Mouse (Mus musculus) naive thymus-derived CD4-positive, alpha-beta T cell, adult 2 months (primary cell): ENCODE measurements around the gene Dnmbp.
A peak's percentile ranks its signal among the peaks of the same experiment; 100 is the strongest.

Experiments
- DNase-seq: peaks from one replicate; pipeline ENCODE4 v3.0.0-alpha.2; 2011; ENCODE audit warnings: low read depth

Dnmbp gene

DNA sequence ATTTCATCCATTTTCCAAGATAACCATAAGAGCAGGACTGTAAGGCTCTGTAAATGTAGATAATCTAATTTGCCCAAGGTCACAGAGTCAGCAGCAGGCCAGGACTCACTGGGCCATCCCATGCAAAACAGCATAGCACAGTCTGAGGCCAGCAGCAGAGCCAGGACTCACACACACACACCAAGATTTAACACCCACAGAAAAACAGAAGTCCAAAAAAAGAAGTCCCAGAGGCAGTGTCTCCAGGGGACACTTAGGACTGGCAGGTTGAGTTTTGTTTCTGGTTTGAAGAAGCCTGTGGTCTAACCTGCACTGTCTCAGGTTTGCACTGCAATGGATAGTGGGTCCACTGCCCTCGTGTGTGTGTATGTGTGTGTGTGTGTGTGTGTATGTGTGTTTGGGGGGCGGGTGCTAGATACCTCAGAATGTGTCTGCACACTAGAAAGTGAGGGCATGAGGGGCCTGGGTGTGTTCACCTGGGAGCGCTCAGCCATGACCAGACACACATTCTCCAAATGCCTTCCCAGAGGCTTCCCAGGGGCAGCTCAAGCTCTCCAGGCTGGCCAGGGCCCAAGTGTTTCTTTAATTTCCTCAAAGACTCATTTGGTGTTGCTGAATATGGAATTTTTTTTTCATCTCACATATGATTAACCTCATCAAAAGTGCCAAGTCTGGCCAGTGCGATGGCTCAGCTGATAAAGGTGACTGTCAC is 27.1 kb downstream of the Dnmbp start:
- no peak for DNase-seq

DNA sequence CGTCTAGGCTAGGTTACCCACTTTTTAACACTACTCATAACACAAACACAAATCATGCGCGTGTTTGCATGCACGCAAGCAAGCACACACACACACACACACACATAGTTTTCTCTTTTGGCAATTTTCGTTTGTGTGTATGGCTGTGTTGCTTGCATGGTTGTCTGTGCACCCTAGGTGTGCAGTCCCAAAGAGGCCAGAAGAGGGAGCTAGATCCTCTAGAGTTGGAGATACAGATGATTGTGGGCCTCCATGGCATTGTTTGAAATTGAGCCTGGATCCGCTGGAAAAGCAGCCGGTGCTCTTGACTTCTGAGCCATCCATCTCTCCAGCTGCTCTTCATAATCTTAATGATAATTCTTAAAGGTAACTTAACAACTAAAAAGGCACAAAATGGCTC is 33.5 kb downstream of the Dnmbp start:
- peak; percentile 18 for DNase-seq

GRCm38 (mm10) chr19:43905985-43906384 is 34.0 kb downstream of the Dnmbp start:
- DNase-seq: no peak

DNA sequence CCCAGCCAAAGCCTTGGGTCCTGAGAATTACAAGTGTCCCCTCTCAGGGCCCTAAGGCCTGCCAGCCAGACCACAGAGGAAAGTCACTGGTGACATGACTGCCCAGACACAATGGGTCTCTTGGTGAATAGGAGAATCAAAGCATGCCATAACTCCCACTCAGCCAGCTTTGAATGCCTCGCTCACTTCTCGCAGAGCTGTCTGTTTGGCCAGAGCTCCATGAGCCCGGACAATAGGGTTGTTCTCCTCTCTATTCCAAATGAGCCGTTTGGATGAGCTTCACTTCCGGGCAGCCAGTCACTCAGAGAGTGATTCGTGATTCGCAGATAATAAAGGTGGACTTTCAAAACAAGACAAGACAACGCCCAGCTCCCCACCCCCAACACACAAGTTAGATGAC is 34.9 kb downstream of the Dnmbp start:
- DNase-seq: no peak

DNA sequence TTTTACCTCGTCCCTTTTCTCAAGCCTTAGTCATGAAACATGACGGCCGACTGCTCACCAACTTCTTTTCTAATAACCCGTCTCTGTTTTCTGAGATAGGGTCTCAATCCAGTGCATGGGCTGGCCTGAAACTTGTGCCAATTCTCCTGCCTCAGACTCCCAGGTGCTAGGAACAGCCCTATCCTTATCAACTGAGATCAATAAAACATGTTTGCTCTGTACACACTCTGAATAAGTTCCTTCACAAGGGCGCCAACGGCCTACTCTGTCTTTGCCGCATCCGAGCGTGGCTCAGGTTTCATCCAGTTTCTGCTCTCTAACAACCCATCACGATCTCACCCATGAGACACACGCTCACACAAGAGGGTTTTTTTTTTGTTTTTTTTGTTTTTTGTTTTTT is 35.7 kb downstream of the Dnmbp start:
- no peak for DNase-seq

DNA sequence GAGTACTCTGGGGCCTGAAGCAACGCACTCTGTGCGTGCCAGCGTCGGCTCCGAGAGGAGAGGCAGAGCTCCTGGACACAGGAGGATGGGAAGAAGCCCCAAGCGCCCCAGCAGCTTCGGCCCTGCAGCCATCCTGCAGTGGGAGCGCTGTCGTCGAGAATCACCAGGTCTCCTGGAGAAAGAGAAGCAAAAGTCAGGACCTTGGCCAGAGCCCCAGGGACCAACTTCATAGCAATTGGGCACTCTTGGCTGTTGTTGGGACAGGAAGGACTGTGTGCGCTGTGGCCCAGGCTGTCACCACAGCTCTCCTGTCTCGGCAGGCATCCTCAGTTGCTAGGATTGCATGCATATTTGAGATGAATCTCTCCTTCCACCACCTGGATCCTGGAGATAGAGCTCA is 37.1 kb downstream of the Dnmbp start:
- no peak for DNase-seq

- DNase-seq: no peak
Observed at GRCm38 (mm10) chr19:43900690-43901089, 39.3 kb downstream of the Dnmbp start.

- no peak for DNase-seq
Observed at GRCm38 (mm10) chr19:43898547-43898946, 41.4 kb downstream of the Dnmbp start.

- no peak for DNase-seq
Observed at GRCm38 (mm10) chr19:43896441-43896840, 43.5 kb downstream of the Dnmbp start.

DNA sequence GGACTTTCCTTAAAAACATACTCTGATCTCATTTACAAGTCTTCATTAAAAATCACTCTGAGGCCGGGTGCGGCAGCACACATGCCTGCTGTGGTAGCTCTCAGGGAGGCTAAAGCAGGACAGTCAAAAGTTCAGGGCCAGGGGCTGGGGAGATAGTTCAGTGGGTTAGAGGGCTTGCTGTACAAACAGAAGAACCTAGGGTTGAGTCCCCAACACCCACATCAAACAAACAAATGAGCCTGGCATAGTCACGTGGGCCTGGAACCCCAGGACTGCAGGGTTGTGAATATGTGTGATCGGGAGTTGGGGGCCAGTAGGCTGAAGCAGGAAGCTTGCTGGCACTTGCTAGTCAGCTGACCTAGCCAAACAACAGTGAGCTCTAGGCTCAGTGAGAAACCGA is 44.0 kb downstream of the Dnmbp start:
- no peak for DNase-seq

DNA sequence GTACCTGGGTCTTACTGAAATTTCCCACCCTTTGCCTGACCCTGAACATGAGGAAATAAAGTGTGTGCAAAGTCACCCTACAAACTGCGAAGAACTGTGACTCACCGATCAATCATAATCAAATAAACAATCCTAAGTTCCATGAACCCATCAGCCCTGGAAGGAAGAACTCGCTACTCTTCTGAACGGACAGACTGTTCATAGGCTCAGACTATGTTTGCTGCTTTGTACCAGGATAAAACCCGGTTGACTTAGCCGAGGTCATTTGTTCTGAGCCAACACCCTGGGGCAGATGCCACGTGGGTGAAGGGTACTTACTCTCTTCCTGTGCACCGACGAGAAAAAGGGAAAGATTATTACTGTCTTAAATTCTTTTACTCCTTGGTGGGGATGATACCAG is 45.2 kb downstream of the Dnmbp start:
- no peak for DNase-seq

- DNase-seq: no peak
Observed at GRCm38 (mm10) chr19:43894070-43894469, 45.9 kb downstream of the Dnmbp start.

- DNase-seq: no peak
Observed at GRCm38 (mm10) chr19:43890487-43890886, 49.5 kb downstream of the Dnmbp start.

GRCm38 (mm10) chr19:43887725-43888124 is 52.3 kb downstream of the Dnmbp start:
- no peak for DNase-seq

GRCm38 (mm10) chr19:43887242-43887641 is 52.7 kb downstream of the Dnmbp start:
- DNase-seq: no peak

DNA sequence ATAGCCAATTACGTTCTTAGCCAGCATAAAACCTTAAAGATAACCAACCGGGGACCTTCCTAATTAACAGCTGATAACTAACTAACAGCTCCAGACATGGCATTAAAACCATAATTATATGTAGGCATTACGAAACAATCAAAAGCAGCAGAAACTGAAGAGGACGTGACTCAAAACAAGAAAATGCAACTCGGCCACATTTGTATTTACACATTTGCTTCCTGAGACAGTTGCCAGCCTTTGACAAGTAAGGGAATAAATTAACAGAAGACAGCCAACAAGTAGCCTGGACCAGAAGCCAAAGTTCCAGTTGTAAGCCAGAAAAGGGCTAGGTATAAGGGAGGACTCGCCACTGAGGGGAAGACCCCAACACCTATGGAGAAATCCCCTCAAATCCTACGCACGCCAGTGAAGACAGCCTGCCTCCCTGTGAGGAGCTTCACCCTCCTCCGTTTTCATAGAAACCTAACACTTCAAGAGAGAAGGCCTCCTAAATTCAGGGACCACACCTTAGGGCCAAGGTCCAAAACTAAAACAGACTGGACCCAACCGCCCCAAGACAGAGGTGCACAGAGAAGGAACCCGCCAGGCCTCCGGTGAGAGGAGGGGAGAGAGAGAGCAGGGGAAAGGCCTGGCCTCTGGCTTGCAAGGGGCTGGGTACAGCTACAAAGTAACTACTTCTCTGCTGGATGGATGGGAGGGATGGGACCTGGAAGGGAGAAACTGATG is 53.5 kb downstream of the Dnmbp start:
- DNase-seq: no peak

DNA sequence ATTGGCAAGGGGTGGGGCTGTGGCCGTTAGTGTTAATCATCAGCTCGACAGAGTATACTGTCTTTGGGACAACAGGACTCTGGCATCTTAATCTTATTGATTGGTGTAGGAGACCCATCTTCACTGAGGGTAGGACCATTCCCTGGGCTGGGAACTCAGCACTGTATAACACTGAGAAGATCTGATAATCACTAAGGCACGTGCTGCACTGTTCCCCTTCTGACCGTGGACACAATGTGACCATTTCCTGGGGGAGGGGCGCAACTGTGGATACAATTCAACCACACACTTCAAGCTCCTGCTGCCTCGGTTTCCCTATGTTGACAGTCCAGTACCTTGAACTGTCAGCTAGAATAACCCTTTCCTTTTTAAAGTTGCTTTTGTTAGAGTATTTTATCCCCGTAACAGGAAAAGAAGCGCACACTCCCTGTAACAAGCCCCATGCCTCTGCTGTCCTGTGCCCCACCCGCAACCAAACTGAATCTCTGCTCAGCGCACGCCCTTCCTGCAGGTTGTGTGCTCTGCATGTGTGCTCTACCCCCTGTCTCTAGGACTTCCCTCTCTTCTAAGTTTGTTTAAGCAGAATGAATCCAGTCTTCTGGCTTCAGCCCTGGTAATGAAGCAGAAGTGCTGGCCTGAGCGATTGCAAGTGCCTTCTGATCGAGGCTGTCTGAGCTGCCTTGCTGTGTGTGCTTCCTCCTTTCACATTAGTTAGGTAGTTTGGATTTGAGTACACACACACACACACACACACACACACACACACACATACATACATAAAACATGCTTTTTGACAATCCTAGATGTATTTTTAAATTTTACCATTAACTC is 55.1 kb downstream of the Dnmbp start:
- DNase-seq: no peak

- no peak for DNase-seq
Observed at GRCm38 (mm10) chr19:43882895-43883573, 57.0 kb downstream of the Dnmbp start.

- DNase-seq: peak; percentile 16
Observed at GRCm38 (mm10) chr19:43881615-43882014, 58.4 kb downstream of the Dnmbp start.

- DNase-seq: no peak
Observed at GRCm38 (mm10) chr19:43880420-43880819, 59.6 kb downstream of the Dnmbp start.

GRCm38 (mm10) chr19:43879401-43880212 is 60.4 kb downstream of the Dnmbp start:
- no peak for DNase-seq
